Mouse (Mus musculus) G1E (cell line): Measurements from ENCODE around the gene Gna11. TPM values are rescaled to one million over a fixed set of nuclear protein-coding genes. Genes with fewer than 3 reads are reported as not detected.
A peak's percentile ranks its signal among the peaks of the same experiment; 100 is the strongest.

Experiments
- ATAC-seq: 2 replicates; pipeline ENCODE4 v1.8.0; 2016; ENCODE audit warnings: mild to moderate bottlenecking; ENCODE audit not compliant: insufficient number of reproducible peaks, poor library complexity, low FRiP score, severe bottlenecking; ENCODE audit errors: extremely low read depth
- DNase-seq: peaks from one replicate; pipeline ENCODE4 v3.0.0; 2012; ENCODE audit warnings: low spot score
- H3K27me3 ChIP-seq: 2 replicates; pipeline ENCODE4 v1.6.1; 2012; ENCODE audit warnings: mild to moderate bottlenecking, low read length, inconsistent platforms; ENCODE audit not compliant: insufficient read depth
- H3K36me3 ChIP-seq: replicated peaks from 2 replicates; pipeline ENCODE3; 2012; ENCODE audit warnings: mild to moderate bottlenecking, inconsistent platforms
- H3K4me1 ChIP-seq: 2 replicates; pipeline ENCODE4 v1.6.1; 2012; ENCODE audit warnings: low read depth, low read length, inconsistent platforms, mixed read lengths; ENCODE audit not compliant: insufficient read depth
- H3K4me3 ChIP-seq: 2 replicates; pipeline ENCODE4 v1.5.1; 2012; ENCODE audit warnings: low read depth, mild to moderate bottlenecking, inconsistent platforms, low read length, moderate library complexity, mixed read lengths
- H3K9me3 ChIP-seq: replicated peaks from 2 replicates; pipeline ENCODE4 v1.6.1; 2012; ENCODE audit warnings: inconsistent platforms
- CTCF ChIP-seq: IDR thresholded peaks from 2 replicates; pipeline ENCODE4 v1.5.1; 2012; ENCODE audit warnings: low read depth, low read length, inconsistent platforms, mixed read lengths
- GATA1 ChIP-seq: IDR thresholded peaks from 2 replicates; pipeline ENCODE4 v1.6.1; 2012; ENCODE audit warnings: borderline replicate concordance, low read length, inconsistent platforms, mixed read lengths
- GATA2 ChIP-seq: IDR thresholded peaks from 2 replicates; pipeline ENCODE4 v1.6.1; 2012; ENCODE audit warnings: low read depth, low read length, inconsistent platforms, borderline replicate concordance
- POLR2AphosphoS5 ChIP-seq: IDR thresholded peaks from 2 replicates; pipeline ENCODE4 v1.6.1; 2012; ENCODE audit warnings: low read depth, low read length, inconsistent platforms; ENCODE audit not compliant: insufficient replicate concordance
- TAL1 ChIP-seq: conservative IDR thresholded peaks from 2 replicates; pipeline ENCODE4 v1.6.1; 2012; ENCODE audit warnings: low read depth, low read length, inconsistent platforms, mixed read lengths
- polyA plus RNA-seq: library from polyadenylated mRNA; stranded (reverse); fragments of >175 nt; gene quantifications from 2 replicates; pipeline ENCODE4 v1.2.3, GENCODE M21; 2012
- total RNA-seq, 2 experiments: library from RNA; stranded (forward) in 1 of 2; stranded (reverse) in 1 of 2; fragments of 200-1000 nt in 1 of 2; fragments of >200 nt in 1 of 2; fragmentation: Nextera tagmentation in 1 of 2; gene quantifications; 2 replicates each; pipeline ENCODE4 v1.2.3; 2014 to 2017

The Gna11 gene
- total and polyA plus RNA-seq, 3 experiments, result 6.5 to 14.0 (median 9.7) TPM

GRCm38 (mm10) chr10:81583347-81583746 lies 38.4 kb upstream of the Gna11 start:
- no peaks in the 10 kb centered on the region for H3K36me3 ChIP-seq
- H3K9me3 ChIP-seq, result no peaks in the 10 kb centered on the region
- DNase-seq (no peak), ATAC-seq (no peak)
- H3K27me3 ChIP-seq, result peaks cover 81% of the 10 kb centered on the region
- H3K4me3 ChIP-seq, result no peak overlapping the region
- peaks cover 5% of the 10 kb centered on the region; the same call in 1 of the 2 replicates for H3K4me1 ChIP-seq
- TF ChIP-seq CTCF (no peak), POLR2AphosphoS5 (no peak), GATA2 (no peak), TAL1 (no peak), GATA1 (no peak)

GRCm38 (mm10) chr10:81580441-81581070 lies 35.6 kb upstream of the Gna11 start:
- DNase-seq, result no peak
- no peak for ATAC-seq
- Histone ChIP-seq H3K4me1 (peaks cover 9% of the 10 kb centered on the region), H3K4me3 (no peak overlapping the region), H3K36me3 (no peaks in the 10 kb centered on the region), H3K27me3 (peaks cover 84% of the 10 kb centered on the region), H3K9me3 (no peaks in the 10 kb centered on the region)
- no peak for TF ChIP-seq POLR2AphosphoS5
- no peak for TF ChIP-seq TAL1
- TF ChIP-seq CTCF, result no peak
- TF ChIP-seq GATA2, result no peak
- no peak for TF ChIP-seq GATA1

GRCm38 (mm10) chr10:81579967-81580366 lies 35.0 kb upstream of the Gna11 start:
- Histone ChIP-seq H3K4me1 (peaks cover 15% of the 10 kb centered on the region), H3K4me3 (no peak overlapping the region), H3K36me3 (no peaks in the 10 kb centered on the region), H3K9me3 (no peaks in the 10 kb centered on the region), H3K27me3 (peaks cover 88% of the 10 kb centered on the region)
- ATAC-seq (no peak), DNase-seq (no peak)
- no peak for TF ChIP-seq POLR2AphosphoS5
- no peak for TF ChIP-seq CTCF
- no peak for TF ChIP-seq GATA1
- TF ChIP-seq GATA2, result no peak
- no peak for TF ChIP-seq TAL1

- TF ChIP-seq GATA2 (no peak), POLR2AphosphoS5 (no peak), TAL1 (no peak), GATA1 (no peak), CTCF (no peak)
- no peak for ATAC-seq
- Histone ChIP-seq H3K4me3 (peak overlapping the region; percentile 67; the same call in 1 of the 2 replicates), H3K4me1 (peaks cover 54% of the 10 kb centered on the region), H3K27me3 (peaks cover 87% of the 10 kb centered on the region), H3K36me3 (no peaks in the 10 kb centered on the region), H3K9me3 (no peaks in the 10 kb centered on the region)
- DNase-seq, result no peak
Observed at GRCm38 (mm10) chr10:81575695-81576094, 30.7 kb upstream of the Gna11 start.

- no peak for ATAC-seq
- Histone ChIP-seq H3K36me3 (no peaks in the 10 kb centered on the region), H3K4me3 (peak overlapping the region; percentile 67; the same call in 1 of the 2 replicates), H3K4me1 (peaks cover 59% of the 10 kb centered on the region), H3K27me3 (peaks cover 82% of the 10 kb centered on the region), H3K9me3 (no peaks in the 10 kb centered on the region)
- TF ChIP-seq CTCF, result no peak
- TF ChIP-seq POLR2AphosphoS5, result no peak
- TF ChIP-seq TAL1, result no peak
- TF ChIP-seq GATA1, result no peak
- no peak for TF ChIP-seq GATA2
- DNase-seq, result peak; percentile 37
Observed at GRCm38 (mm10) chr10:81575208-81575631, 30.2 kb upstream of the Gna11 start.

- peaks cover 78% of the 10 kb centered on the region for H3K27me3 ChIP-seq
- no peaks in the 10 kb centered on the region for H3K36me3 ChIP-seq
- peak within 1 kb of the TSS; percentile 67; the same call in 1 of the 2 replicates for H3K4me3 ChIP-seq
- H3K4me1 ChIP-seq, result peaks cover 67% of the 10 kb centered on the region
- no peaks in the 10 kb centered on the region for H3K9me3 ChIP-seq
- no peak for ATAC-seq
- DNase-seq, result no peak
- TF ChIP-seq GATA1 (no peak), TAL1 (no peak), CTCF (no peak), POLR2AphosphoS5 (no peak), GATA2 (no peak)
Observed at GRCm38 (mm10) chr10:81574081-81575056, 29.4 kb upstream of the Gna11 start, which contains the start of gene Tle2. TSS of gene Tle2 (plus strand) at chr10:81574561.
